Mouse (Mus musculus): ENCODE data around the gene Smarcc2. TPM values are rescaled to one million over a fixed set of nuclear protein-coding genes. Genes with fewer than 3 reads are reported as not detected.
"Not testable (repeated sequence)": the region's sequence is repeated elsewhere in the genome, so short reads cannot be mapped to it uniquely, and the experiment has no call there.

Smarcc2 gene
- polyA plus RNA-seq, 1 experiment from 2014 or later, result 105 TPM

GRCm38 (mm10) chr10:128487861-128488712 lies 29.0 kb downstream of the Smarcc2 start:
- Histone ChIP-seq H3K4me3 (replicated peaks) (no peak overlapping the region), H3K4me1 (replicated peaks) (peaks cover 21% of the 10 kb centered on the region), H3K27ac (no peak overlapping the region), H3K9ac (replicated peaks) (peak overlapping the region; percentile 4; the same call in 1 of the 2 replicates), H3K27me3 (no peaks in the 10 kb centered on the region), H3K4me2 (no peak overlapping the region), H3K36me3 (peaks cover 88% of the 10 kb centered on the region), H3K9me3 (no peaks in the 10 kb centered on the region)
- WGBS, result 93% methylated on average over 22 of the region's 22 CpGs
- no peak for ATAC-seq (ENCODE audit: insufficient number of reproducible peaks, insufficient read depth, low FRiP score, low TSS enrichment, low read depth)

- Histone ChIP-seq H3K4me1 (replicated peaks) (peaks cover 21% of the 10 kb centered on the region), H3K27me3 (no peaks in the 10 kb centered on the region), H3K9ac (replicated peaks) (no peak overlapping the region), H3K9me3 (no peaks in the 10 kb centered on the region), H3K27ac (no peak overlapping the region), H3K4me2 (no peak overlapping the region), H3K36me3 (peaks cover 81% of the 10 kb centered on the region), H3K4me3 (replicated peaks) (no peak overlapping the region)
- 83% methylated on average over 4 of the region's 4 CpGs for WGBS
- no peak for ATAC-seq (ENCODE audit: insufficient number of reproducible peaks, insufficient read depth, low FRiP score, low TSS enrichment, low read depth)
Measured at GRCm38 (mm10) chr10:128488776-128489175, 29.7 kb downstream of the Smarcc2 start.

- Histone ChIP-seq H3K36me3 (peaks cover 75% of the 10 kb centered on the region), H3K9me3 (no peaks in the 10 kb centered on the region), H3K27ac (no peak overlapping the region), H3K4me2 (no peak overlapping the region), H3K4me1 (replicated peaks) (peaks cover 21% of the 10 kb centered on the region), H3K4me3 (replicated peaks) (no peak overlapping the region), H3K9ac (replicated peaks) (no peak overlapping the region), H3K27me3 (no peaks in the 10 kb centered on the region)
- WGBS, result 70% methylated on average over 5 of the region's 5 CpGs
- no peak for ATAC-seq (ENCODE audit: insufficient number of reproducible peaks, insufficient read depth, low FRiP score, low TSS enrichment, low read depth)
Measured at GRCm38 (mm10) chr10:128489380-128489779, 30.3 kb downstream of the Smarcc2 start.

GRCm38 (mm10) chr10:128489785-128490184 lies 30.7 kb downstream of the Smarcc2 start:
- Histone ChIP-seq H3K27ac (0 out of 2 replicates have a peak overlapping the region, but pooled peaks have one; percentile 62), H3K9ac (replicated peaks) (no peak overlapping the region)

GRCm38 (mm10) chr10:128490232-128490631 lies 31.2 kb downstream of the Smarcc2 start:
- WGBS, result 69% methylated on average over 5 of the region's 5 CpGs
- Histone ChIP-seq H3K9ac (replicated peaks) (no peak overlapping the region; the same call in 1 of the 2 replicates), H3K27ac (0 out of 2 replicates have a peak overlapping the region, but pooled peaks have one; percentile 62), H3K9me3 (no peaks in the 10 kb centered on the region), H3K27me3 (no peaks in the 10 kb centered on the region), H3K4me1 (replicated peaks) (peaks cover 29% of the 10 kb centered on the region), H3K4me3 (replicated peaks) (no peak overlapping the region), H3K36me3 (peaks cover 66% of the 10 kb centered on the region), H3K4me2 (no peak overlapping the region)
- no peak for ATAC-seq (ENCODE audit: insufficient number of reproducible peaks, insufficient read depth, low FRiP score, low TSS enrichment, low read depth)

More at GRCm38 (mm10) chr10:128489785-128490184, 30.7 kb downstream of the Smarcc2 start:
- WGBS, result 62% methylated on average over 4 of the region's 4 CpGs
- peaks cover 24% of the 10 kb centered on the region for H3K4me1 ChIP-seq (replicated peaks)
- peaks cover 71% of the 10 kb centered on the region for H3K36me3 ChIP-seq
- no peaks in the 10 kb centered on the region for H3K27me3 ChIP-seq
- no peak for ATAC-seq (ENCODE audit: insufficient number of reproducible peaks, insufficient read depth, low FRiP score, low TSS enrichment, low read depth)
- H3K4me3 ChIP-seq (replicated peaks), result no peak overlapping the region
- H3K4me2 ChIP-seq, result no peak overlapping the region
- no peaks in the 10 kb centered on the region for H3K9me3 ChIP-seq

- H3K4me1 ChIP-seq (replicated peaks), result peaks cover 29% of the 10 kb centered on the region
- 61% methylated on average over 5 of the region's 5 CpGs for WGBS
Measured at GRCm38 (mm10) chr10:128490912-128491311, 31.9 kb downstream of the Smarcc2 start.

GRCm38 (mm10) chr10:128491495-128491894 lies 32.4 kb downstream of the Smarcc2 start:
- H3K9ac ChIP-seq (replicated peaks), result no peak overlapping the region
- H3K4me1 ChIP-seq (replicated peaks), result peaks cover 29% of the 10 kb centered on the region
- peak overlapping the region; percentile 78 for H3K4me3 ChIP-seq (replicated peaks)
- peaks cover 54% of the 10 kb centered on the region for H3K36me3 ChIP-seq
- ATAC-seq (ENCODE audit: insufficient number of reproducible peaks, insufficient read depth, low FRiP score, low TSS enrichment, low read depth), result no peak
- H3K27me3 ChIP-seq, result no peaks in the 10 kb centered on the region
- WGBS, result 73% methylated on average over 6 of the region's 6 CpGs
- 0 out of 2 replicates have a peak overlapping the region, but pooled peaks have one; percentile 17 for H3K27ac ChIP-seq
- H3K9me3 ChIP-seq, result no peaks in the 10 kb centered on the region
- peak overlapping the region; percentile 84 for H3K4me2 ChIP-seq

More at GRCm38 (mm10) chr10:128490912-128491311, 31.9 kb downstream of the Smarcc2 start:
- Histone ChIP-seq H3K4me3 (replicated peaks) (no peak overlapping the region), H3K27me3 (no peaks in the 10 kb centered on the region), H3K4me2 (0 out of 2 replicates have a peak overlapping the region, but pooled peaks have one; percentile 84), H3K9ac (replicated peaks) (0 out of 2 replicates have a peak overlapping the region, but pooled peaks have one; percentile 12), H3K9me3 (no peaks in the 10 kb centered on the region), H3K27ac (0 out of 2 replicates have a peak overlapping the region, but pooled peaks have one; percentile 17), H3K36me3 (peaks cover 60% of the 10 kb centered on the region)
- ATAC-seq (ENCODE audit: insufficient number of reproducible peaks, insufficient read depth, low FRiP score, low TSS enrichment, low read depth), result no peak

- Histone ChIP-seq H3K36me3 (peaks cover 50% of the 10 kb centered on the region), H3K27ac (peak overlapping the region; percentile 96; the same call in 1 of the 2 replicates), H3K4me1 (replicated peaks) (peaks cover 29% of the 10 kb centered on the region), H3K4me2 (peak overlapping the region; percentile 84), H3K4me3 (replicated peaks) (peak overlapping the region; percentile 78), H3K9ac (replicated peaks) (peak overlapping the region; percentile 82; the same call in 1 of the 2 replicates)
- ATAC-seq (ENCODE audit: insufficient number of reproducible peaks, insufficient read depth, low FRiP score, low TSS enrichment, low read depth); H3K27me3 ChIP-seq; H3K9me3 ChIP-seq: not testable (repeated sequence)
- 70% methylated on average over 8 of the region's 8 CpGs for WGBS
Measured at GRCm38 (mm10) chr10:128492051-128492450, 33.0 kb downstream of the Smarcc2 start.

- peak; percentile 40; the same call in 1 of the 2 replicates for ATAC-seq (ENCODE audit: insufficient number of reproducible peaks, insufficient read depth, low FRiP score, low TSS enrichment, low read depth)
- Histone ChIP-seq H3K36me3 (peaks cover 43% of the 10 kb centered on the region), H3K9me3 (no peaks in the 10 kb centered on the region), H3K27ac (peak overlapping the region; percentile 96), H3K4me3 (replicated peaks) (peak overlapping the region; percentile 78), H3K4me1 (replicated peaks) (peaks cover 29% of the 10 kb centered on the region), H3K27me3 (peaks cover 7% of the 10 kb centered on the region; the same call in 1 of the 2 replicates), H3K9ac (replicated peaks) (peak overlapping the region; percentile 82), H3K4me2 (peak overlapping the region; percentile 84)
- 28% methylated on average over 12 of the region's 12 CpGs for WGBS
Measured at GRCm38 (mm10) chr10:128492633-128493311, 33.7 kb downstream of the Smarcc2 start.

GRCm38 (mm10) chr10:128493319-128493694 lies 34.3 kb downstream of the Smarcc2 start:
- Histone ChIP-seq H3K4me1 (replicated peaks) (peaks cover 32% of the 10 kb centered on the region), H3K4me2 (peak overlapping the region; percentile 84), H3K9me3 (no peaks in the 10 kb centered on the region), H3K27me3 (peaks cover 7% of the 10 kb centered on the region; the same call in 1 of the 2 replicates), H3K4me3 (replicated peaks) (peak overlapping the region; percentile 78), H3K9ac (replicated peaks) (peak overlapping the region; percentile 82), H3K27ac (peak overlapping the region; percentile 96), H3K36me3 (peaks cover 37% of the 10 kb centered on the region)
- ATAC-seq (ENCODE audit: insufficient number of reproducible peaks, insufficient read depth, low FRiP score, low TSS enrichment, low read depth), result peak; percentile 18
- WGBS, result 0% methylated on average over 12 of the region's 12 CpGs

Data from limb, embryonic 12.5 days (tissue).